Mouse (Mus musculus): ENCODE measurements around the gene Klf11. TPM values are rescaled to one million over a fixed set of nuclear protein-coding genes. Genes with fewer than 3 reads are reported as not detected.

Klf11 gene
- polyA plus RNA-seq, 1 experiment from 2014 or later: 3.3 TPM

DNA sequence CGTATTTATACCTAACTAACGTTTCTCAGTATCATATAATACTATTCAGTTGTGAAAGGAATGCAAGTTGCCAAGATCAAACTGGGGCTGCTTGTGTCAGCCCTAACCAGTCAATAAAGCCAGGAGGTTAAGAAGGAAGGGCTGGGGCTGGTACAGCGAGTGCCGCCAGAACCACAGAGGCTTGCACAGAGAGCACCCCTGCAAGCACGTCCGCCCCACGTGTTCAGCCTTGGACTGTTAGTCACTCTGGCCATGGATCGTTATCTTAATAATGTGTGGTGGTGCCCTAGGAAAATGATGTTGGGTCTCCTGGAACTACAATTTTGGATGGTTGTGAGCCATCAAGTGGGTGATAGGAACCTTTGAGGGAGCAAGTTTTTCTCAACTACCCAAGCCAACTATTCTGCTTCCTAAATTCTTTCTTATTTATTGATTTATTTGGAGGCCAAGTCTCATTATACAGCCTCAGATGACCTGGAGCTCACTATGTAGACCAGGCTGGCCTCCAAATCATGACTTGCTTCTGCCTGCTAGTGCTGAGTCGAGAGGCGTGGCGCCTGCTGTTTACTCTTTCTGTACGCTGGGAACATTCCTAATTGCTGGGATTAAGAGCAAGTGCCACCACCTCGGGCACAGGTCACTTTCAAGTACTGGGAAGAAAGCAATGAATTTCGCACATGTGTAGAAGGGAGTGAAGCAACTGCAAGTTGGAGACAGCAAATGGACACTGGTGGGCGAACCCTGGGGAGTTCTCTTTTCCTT, 54.6 kb downstream of the Klf11 start:
- Histone ChIP-seq H3K4me3 (ENCODE audit: inconsistent target) (no peak overlapping the region), H3K36me3 (ENCODE audit: inconsistent target) (no peaks in the 10 kb centered on the region), H3K27ac (no peak overlapping the region), H3K79me2 (ENCODE audit: inconsistent target) (peaks cover 8% of the 10 kb centered on the region)
- WGBS (ENCODE audit: missing documents): 95% methylated on average over 15 of the region's 15 CpGs

DNA sequence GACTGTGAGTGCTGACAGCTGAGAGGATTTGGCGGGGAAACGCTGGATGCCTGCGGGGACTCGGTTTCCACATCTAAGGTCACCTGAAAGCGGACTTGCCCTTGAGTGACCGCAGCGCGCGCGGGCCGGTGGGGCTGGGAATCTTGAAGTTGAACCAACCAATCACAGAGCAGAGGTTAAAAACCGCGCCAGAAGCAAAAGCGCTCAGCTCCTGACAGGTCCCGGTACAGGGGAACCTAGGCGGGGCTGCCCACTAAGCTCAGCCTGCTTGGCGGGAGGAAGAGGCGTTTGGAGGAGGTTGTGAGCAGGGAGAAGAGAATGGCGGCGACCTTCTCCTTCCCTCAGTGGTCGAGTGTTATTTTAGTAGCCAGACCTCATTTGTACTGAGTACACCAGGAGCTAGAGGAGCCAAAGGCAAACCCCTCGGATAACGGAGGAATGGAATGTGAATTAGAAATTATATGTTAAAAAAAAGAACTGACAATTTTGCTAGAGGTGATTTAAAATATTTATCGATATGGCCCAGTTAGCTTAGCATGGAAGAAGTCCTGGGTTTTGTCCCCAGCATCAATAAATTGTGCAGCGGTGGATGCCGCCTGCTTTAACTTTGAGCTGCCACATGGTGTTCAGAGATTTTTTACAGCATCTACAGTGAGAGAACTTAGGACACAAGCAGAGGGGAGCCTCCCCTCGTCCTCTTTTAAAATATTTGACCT, 55.8 kb downstream of the Klf11 start:
- H3K79me2 ChIP-seq (ENCODE audit: inconsistent target): peaks cover 8% of the 10 kb centered on the region

DNA sequence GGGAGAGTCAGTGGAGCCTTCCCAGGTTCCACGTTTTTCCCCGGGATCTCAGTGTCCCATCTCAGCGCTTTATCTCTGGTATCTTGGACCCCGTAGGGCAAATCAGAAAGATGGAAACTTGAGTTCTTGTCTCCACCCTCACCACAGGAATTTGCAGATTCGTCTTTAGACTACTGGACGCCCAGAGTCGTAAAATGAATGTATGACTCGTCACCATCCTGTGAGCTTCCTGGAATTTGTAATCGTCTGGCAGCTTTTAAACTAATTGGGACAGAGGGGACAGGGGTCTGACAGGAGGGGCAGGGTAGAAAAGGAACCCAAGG, 56.4 kb downstream of the Klf11 start:
- Histone ChIP-seq H3K4me3 (ENCODE audit: inconsistent target) (peak overlapping the region; percentile 52), H3K27ac (peak overlapping the region; percentile 39), H3K79me2 (ENCODE audit: inconsistent target) (peaks cover 8% of the 10 kb centered on the region), H3K36me3 (ENCODE audit: inconsistent target) (no peaks in the 10 kb centered on the region)
- WGBS (ENCODE audit: missing documents): 0% methylated on average over 9 of the region's 9 CpGs

More for the DNA sequence above, 55.8 kb downstream of the Klf11 start:
- Histone ChIP-seq H3K4me3 (ENCODE audit: inconsistent target) (peak overlapping the region; percentile 52), H3K27ac (peak overlapping the region; percentile 39), H3K36me3 (ENCODE audit: inconsistent target) (no peaks in the 10 kb centered on the region)
- WGBS (ENCODE audit: missing documents): 5% methylated on average over 27 of the region's 27 CpGs

DNA sequence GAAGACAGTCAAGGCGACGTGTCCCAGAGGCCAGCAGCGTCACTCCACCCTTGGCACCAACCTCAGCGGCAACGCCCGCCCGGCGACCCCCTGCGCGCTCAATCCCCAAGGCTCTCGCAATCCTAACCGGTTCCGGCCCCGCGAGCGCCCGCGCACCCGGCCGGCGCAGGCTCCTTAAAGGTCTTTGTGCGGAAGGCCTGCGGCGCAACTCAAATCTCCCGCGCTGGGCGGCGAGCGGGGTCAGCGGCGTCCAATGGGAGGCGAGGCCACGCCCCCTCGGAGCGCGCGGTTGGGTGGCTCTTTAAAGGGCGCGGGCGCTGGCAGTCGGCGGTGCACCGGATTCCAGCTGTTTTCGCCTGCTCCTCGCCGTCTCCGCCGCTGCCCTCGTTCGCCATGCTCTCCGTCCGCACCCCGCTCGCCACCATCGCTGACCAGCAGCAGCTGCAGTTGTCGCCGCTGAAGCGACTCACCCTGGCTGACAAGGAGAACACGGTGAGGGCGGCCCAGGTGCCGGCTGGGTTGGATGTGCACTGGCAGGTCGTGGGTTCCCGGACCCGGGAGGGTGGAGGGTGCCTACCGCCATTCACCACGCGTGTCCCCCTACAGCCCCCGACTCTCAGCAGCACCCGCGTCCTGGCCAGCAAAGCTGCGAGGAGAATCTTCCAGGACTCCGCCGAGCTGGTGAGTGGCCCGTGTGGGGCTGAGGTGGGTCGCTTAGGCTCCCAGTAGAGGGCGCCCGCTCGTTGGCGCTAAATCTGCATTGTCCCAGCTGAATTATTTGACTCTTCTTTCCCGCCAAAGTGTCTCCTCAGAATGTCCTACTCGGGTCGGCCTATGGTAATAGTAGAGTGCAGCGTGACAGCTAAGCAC, 57.1 kb downstream of the Klf11 start, which contains the start of gene Rrm2:
Rrm2 (plus strand) TSS at position 288 of the 870 bp plus-strand sequence.
- peaks cover 8% of the 10 kb centered on the region for H3K79me2 ChIP-seq (ENCODE audit: inconsistent target)
- peak within 1 kb of the TSS; percentile 52 for H3K4me3 ChIP-seq (ENCODE audit: inconsistent target)
- under 1% methylated on average over 83 of the region's 83 CpGs for WGBS (ENCODE audit: missing documents)
- H3K36me3 ChIP-seq (ENCODE audit: inconsistent target): no peaks in the 10 kb centered on the region
- peak within 1 kb of the TSS; percentile 40 for H3K27ac ChIP-seq

DNA sequence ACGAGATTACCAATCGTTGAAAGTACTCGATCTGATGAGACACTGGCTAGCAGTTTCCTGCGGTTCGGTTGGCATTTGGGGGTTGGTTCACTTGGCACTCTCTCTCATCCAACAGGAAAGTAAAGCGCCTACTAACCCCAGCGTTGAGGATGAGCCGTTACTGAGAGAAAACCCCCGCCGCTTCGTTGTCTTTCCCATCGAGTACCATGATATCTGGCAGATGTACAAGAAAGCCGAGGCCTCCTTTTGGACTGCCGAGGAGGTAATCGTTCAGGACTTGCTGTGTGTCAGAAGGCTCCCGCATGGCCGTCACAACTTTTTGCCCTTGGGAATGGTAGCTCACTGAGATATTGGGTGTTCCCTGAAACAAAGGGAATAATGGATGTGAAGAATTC, 57.7 kb downstream of the Klf11 start:
- peak overlapping the region; percentile 42 for H3K4me3 ChIP-seq (ENCODE audit: inconsistent target)
- H3K27ac ChIP-seq: peak overlapping the region; percentile 40
- H3K36me3 ChIP-seq (ENCODE audit: inconsistent target): no peaks in the 10 kb centered on the region
- peaks cover 8% of the 10 kb centered on the region for H3K79me2 ChIP-seq (ENCODE audit: inconsistent target)
- 4% methylated on average over 17 of the region's 17 CpGs for WGBS (ENCODE audit: missing documents)

DNA sequence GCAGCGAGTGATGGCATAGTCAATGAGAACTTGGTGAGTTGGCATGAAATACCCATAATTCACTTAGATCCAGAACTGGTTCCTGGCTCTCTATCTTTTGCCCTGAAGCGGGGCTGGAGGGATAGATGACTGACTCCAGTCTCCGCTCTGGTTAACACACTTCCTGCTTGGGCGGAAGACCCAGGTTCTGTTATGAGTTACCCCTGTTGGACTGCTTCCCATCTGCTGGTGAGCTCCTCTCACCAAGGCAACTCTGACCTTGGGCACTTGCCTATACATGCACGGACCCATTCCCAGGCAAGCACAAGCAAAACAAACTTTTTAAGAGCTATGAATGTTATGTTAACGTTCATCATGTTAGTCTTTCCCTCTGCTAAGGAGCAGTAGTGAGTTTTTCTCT, 58.3 kb downstream of the Klf11 start:
- H3K27ac ChIP-seq: peak overlapping the region; percentile 40
- 17% methylated on average over 6 of the region's 6 CpGs for WGBS (ENCODE audit: missing documents)

DNA sequence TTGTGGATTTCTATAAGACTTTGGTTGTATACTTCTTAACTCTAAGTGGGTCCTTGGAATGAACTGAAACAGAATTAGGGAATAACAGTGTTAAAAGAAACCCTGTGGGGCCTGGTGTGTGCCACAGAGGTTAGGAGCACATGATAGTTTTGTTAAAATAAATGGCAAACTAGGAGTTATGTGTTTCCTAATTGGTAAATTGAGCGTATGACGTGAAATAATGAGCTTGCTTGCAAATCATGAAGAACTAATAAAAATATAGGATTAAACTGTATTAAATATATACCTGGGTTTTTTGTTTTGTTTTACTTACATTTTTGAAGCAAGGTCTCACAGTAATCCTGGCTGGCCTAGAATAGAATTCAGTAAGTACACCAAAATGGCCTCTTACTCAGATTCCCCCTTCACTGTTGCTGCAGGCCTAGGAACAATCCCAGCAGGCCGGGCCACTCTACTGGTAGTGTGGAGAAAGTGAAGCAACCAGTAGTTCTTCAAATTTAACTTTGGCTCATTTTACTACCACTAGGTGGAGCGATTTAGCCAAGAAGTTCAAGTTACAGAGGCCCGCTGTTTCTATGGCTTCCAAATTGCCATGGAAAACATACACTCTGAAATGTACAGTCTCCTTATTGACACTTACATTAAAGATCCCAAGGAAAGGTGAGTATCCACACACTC, 58.9 kb downstream of the Klf11 start:
- peak overlapping the region; percentile 40 for H3K27ac ChIP-seq
- peaks cover 8% of the 10 kb centered on the region for H3K79me2 ChIP-seq (ENCODE audit: inconsistent target)
- H3K4me3 ChIP-seq (ENCODE audit: inconsistent target): peak overlapping the region; percentile 42
- 34% methylated on average over 5 of the region's 5 CpGs for WGBS (ENCODE audit: missing documents)
- H3K36me3 ChIP-seq (ENCODE audit: inconsistent target): no peaks in the 10 kb centered on the region

More for the DNA sequence above, 58.3 kb downstream of the Klf11 start:
- H3K36me3 ChIP-seq (ENCODE audit: inconsistent target): no peaks in the 10 kb centered on the region
- H3K79me2 ChIP-seq (ENCODE audit: inconsistent target): peaks cover 8% of the 10 kb centered on the region
- peak overlapping the region; percentile 42 for H3K4me3 ChIP-seq (ENCODE audit: inconsistent target)

DNA sequence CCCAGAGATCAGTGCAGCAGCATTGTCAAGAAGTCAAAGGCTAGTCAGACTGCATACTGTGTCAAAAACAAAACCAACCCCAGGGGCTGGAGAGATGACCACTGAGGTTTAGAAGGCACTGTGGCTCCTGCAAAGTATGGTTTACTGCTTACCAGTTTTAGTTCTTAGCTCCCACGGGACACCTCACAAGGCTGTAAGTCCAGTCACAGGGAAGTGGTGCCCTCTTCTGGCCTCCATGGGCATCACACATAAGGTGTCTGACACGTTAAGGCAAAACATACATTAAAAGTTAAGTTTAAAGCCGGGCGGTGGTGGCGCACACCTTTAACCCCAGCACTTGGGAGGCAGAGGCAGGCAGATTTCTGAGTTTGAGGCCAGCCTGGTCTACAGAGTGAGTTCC, 59.6 kb downstream of the Klf11 start:
- H3K27ac ChIP-seq: no peak overlapping the region
- H3K4me3 ChIP-seq (ENCODE audit: inconsistent target): no peak overlapping the region
- H3K79me2 ChIP-seq (ENCODE audit: inconsistent target): peaks cover 8% of the 10 kb centered on the region
- WGBS (ENCODE audit: missing documents): 72% methylated on average over 5 of the region's 5 CpGs
- no peaks in the 10 kb centered on the region for H3K36me3 ChIP-seq (ENCODE audit: inconsistent target)

Other genes starting within 250 kb of the Klf11 start
- 6.8 to 10.3 TPM (median 9.5 TPM) in 3 replicates for gene Taf1b, start 152.9 kb upstream of the Klf11 start, polyA plus RNA-seq (2018)
- 0.10 to 0.42 TPM in 2 of 3 replicates, not detected in the other for gene Grhl1, start 79.0 kb upstream of the Klf11 start, polyA plus RNA-seq (2018)
- gene Cys1, start 30.5 kb downstream of the Klf11 start, polyA plus RNA-seq (2018): not detected in 3 replicates
- 1.3 to 36.1 TPM (median 10.5 TPM) in 3 replicates for gene Rrm2, start 57.0 kb downstream of the Klf11 start, polyA plus RNA-seq (2018)
- gene Mboat2, start 179.6 kb downstream of the Klf11 start, polyA plus RNA-seq (2018): not detected in 3 replicates

Measured in macrophage (primary cell).